Mouse (Mus musculus): Measurements from ENCODE around the gene Map7d1.
"Not testable (repeated sequence)": the region's sequence is repeated elsewhere in the genome, so short reads cannot be mapped to it uniquely, and the experiment has no call there.

Map7d1 gene

DNA sequence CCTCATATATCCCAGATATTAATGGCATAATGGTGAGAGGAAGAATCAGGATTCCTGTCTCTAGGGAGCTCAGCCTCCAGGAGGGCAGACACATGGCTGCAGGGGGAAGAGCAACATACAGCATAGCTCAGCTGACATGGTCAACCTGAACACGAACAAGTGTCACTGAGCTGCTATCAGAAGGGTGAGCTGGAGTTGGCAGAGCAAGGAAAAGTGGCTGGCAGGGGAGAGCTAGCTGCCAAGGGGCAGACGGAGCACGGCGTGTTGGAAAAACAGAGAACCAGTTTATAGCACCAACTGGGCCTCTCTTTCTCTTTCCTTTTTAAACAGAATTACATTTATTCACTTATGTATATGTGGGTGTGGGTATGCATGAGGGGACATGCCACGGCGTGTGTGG is 13.6 kb downstream of the Map7d1 start:
- CTCF ChIA-PET = interaction anchor here (0.6 kb wide), 1 partner anchor 15 kb away, joined by 3 read pairs; no protein-coding TSS in a partner anchor

DNA sequence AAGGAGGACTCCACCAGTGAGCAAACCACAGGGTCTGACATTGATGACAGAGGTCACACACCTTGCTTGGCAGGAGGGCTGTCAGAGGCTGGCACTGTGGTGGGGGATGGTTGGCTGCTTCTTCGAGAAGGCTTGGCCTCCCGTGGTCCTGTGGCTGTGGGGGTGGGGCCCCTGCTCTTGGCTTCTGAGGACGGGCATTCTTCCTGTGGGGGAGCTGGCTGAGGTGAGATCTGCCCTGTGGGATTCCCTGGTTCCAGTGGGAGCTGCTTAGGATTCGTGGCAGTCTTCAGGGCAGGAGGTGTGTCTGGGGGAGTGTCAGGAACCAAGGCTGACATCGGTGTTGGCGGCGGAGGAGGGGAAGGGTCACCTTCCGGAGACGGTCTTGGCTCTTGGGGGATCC is 14.2 kb downstream of the Map7d1 start:
- CTCF ChIA-PET = interaction anchor here (0.6 kb wide), 1 partner anchor 16 kb away, joined by 3 read pairs; no protein-coding TSS in a partner anchor

DNA sequence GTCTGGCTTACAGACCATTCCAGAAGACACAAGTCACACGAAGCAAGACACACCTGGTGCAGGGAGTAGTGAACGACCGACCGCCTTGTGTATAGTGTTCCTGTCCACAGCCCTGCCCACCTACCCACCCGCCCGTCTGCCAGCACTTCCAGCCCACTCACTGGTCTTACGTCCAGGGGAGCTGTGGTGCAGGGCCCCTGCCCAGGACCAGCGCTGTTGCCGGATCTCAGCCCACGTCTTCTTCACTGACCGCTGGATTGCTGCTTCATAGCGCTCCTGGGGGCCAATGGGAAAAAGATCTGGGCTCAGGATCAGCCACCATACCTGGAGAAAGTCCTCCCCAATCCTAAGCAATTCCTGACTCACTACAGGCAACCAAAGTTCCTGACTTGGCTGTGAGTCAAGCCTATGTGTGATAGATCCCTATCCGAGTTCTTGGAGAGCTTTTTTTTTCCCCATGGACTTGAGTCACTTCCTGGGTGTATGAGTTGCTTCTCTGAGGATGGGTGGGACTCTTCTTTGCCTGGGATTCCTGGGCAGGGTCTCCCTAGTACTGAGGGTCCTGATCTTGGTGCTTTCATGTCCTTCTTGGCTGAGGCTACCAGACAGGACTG is 16.2 kb downstream of the Map7d1 start:
- CTCF ChIA-PET = no interaction called here

DNA sequence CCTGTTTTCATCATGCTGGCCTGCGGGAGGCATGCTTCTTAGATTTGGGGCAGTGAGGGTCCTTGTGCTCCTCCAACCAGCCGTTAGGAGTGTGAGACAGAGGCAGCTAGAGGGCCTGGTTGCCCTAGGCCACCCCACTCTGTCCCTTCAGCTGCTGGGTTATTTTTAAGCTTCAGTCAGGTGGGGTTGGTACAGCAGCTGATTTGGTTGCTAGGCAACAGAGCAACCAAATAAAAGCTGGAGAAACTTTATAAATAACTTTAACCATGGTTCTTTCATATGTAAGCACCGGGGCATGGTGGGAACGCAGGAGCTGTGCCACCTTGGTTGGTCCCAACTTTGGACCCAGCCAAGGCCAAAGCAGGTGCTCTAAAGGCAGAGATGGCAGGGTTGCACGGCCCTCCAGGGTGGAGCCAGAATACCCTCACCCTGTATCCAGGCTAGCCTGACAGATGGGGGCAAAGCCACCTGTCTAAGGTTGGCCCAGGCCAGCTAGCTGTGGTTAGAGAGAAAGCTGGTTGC is 18.4 kb downstream of the Map7d1 start:
- CTCF ChIA-PET = no interaction called here

DNA sequence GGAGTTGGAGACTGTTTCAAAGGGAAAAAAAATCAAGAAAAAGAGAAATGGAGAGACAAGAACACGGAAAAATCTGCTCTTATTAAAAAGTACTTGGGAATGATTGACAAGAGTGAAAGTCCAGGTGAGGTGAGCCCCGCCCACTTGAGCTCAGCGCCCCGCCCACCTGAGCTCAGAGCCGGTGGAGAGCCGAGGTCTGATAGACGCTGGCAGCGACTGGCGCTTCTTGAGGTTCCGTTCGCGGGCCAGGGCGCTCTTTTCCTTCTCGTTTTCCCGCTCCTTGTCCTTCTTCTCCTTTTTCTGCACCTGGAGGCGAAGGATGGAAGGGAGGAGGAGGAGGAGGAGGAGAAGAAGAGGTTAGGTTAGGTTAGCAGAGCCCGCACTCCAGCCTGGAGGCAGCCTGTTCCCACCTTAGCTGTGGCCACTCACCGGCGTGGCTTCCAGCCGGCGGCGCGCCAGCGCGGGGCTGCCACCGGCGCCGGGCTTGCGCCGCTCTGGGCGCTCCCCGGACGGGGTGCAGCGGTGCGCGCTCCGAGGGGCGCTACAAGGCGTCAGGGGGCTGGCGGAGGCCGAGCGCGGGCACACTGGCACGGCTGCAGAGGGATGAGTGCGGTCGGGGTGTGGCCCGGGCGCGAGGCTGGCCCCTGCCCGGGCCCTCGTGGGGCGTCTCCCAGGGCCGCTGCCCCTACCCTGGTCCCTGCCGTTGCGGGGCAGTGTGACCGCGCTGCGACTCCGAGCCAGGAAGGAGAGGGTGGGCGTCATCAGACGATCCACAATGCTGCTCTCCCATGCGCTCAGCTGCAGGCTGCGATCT is 19.5 kb downstream of the Map7d1 start:
- CTCF ChIA-PET = no interaction called here

DNA sequence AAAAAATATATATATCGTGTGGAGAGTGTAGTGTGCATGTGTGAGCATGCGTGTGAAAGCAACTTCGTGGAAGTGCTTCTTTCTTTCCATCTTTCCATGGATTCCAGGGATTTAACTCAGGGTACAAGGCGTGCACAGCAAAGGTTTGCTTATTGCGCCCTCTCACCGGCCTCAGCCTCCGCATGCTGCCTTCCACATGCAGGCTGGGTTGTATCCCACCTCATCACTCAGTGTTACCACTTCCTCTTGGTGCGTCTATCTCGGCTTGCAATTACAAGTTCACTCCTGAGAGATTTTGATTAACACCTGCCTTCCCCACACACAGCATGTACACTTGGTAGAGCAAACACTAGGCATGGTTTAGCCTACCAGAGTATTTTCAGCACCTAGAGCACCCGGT is 21.0 kb downstream of the Map7d1 start:
- CTCF ChIA-PET = no interaction called here

DNA sequence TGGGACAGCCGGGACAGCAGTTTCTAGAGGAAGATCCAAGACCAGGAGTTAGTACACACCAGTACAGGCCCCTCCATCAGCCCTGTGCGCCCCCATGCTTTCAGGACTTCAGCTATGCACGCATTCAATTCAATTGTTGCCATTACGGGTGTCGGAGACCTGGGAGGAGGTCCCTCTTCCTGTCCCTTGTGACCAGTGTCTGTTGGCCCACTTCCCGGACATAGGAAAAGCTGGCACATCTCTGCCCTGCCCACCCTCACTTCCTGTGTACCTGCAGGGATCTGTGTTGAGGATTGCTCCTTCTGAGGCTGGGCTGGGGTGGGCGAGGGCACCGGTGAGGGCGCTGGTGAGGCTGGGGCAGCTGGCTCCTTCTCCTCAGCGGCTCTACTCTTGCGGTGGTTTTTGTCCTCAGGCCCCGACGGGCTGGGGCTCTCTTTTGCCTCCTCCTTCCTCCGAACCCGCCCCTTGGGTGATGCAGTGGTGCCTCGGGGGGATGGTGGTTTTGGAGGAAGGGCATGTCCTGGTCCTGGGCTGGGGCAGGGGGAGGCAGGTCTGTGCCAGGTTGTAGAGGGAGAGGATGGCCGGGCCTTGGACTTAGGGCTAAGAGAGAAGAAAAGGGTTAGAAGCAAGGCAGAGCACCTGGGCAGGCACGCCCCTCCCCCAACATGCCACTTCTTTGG is 21.5 kb downstream of the Map7d1 start:
- CTCF ChIA-PET = no interaction called here

DNA sequence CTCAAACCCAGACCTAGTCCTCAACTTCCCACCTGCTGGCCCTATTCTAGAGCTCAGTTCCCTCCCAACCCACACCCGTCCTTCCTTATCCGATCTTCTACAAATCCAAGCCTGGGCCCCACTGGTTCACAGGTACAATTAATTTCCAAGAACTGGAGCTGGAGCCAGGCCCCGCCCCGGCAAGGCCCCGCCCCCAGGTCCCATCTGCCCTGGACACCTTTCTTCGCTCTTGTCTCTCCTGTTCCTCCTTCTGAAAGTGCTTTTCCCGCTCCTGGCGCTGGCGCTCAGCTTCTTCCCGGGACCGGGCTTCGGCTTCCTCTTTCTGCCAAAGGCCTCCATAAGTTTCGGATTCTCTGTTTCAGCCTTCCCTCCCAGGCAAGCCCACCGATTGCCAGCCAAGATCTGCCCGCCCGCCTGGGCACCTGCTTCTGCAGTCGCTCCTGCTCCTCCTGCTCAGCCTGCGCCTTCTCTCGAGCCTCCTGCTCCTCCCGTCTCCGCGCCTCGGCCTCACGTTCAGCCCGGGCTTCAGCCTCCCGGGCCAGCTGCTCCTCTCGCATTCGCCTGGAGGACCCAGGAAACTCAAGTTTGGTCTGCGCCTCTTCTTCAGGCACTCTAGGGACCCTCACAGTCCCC is 22.4 kb downstream of the Map7d1 start:
- CTCF ChIA-PET = no interaction called here

DNA sequence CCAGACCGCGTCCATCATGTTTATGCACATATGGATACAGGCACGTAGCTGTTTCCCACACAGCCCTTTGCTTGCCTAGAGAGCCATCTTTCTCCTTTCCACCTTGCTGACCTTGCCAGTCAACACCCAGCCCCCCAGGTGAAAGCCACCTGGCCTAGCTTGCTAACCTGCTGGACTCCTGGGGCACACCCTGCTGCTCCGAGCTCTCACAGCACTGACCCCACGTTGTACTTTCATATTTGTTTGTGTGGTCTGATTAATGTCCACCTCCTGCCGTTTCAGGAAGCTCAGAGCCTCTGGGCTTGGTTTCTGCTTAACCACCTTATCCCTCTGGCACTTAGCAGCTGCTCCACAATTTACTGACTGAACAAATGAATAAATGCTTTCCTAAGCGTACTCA is 26.2 kb downstream of the Map7d1 start:
- CTCF ChIA-PET = interaction anchor here (0.7 to 0.9 kb wide), 2 partner anchors 32 to 91 kb away, joined by 3 to 5 read pairs; no protein-coding TSS in a partner anchor

DNA sequence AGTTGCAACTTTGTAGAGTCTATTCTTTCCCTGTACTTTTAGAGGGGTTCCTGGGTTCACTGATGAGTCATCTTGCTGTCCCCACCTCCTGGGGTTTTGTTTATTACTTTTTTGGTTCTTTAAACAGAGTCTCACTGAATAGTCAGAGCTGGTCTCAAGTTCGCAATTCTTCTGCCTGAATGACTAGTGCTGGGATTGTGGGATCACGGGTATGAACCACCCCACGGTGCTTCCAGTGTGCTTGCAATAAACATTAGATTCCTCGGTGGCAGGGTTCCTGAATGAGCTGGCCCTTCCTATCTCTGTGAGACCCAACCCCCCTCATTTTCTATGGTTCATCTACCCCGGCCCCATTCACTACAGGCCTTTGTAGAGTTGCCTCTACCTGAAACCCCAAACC is 28.0 kb downstream of the Map7d1 start:
- CTCF ChIA-PET = no interaction called here

DNA sequence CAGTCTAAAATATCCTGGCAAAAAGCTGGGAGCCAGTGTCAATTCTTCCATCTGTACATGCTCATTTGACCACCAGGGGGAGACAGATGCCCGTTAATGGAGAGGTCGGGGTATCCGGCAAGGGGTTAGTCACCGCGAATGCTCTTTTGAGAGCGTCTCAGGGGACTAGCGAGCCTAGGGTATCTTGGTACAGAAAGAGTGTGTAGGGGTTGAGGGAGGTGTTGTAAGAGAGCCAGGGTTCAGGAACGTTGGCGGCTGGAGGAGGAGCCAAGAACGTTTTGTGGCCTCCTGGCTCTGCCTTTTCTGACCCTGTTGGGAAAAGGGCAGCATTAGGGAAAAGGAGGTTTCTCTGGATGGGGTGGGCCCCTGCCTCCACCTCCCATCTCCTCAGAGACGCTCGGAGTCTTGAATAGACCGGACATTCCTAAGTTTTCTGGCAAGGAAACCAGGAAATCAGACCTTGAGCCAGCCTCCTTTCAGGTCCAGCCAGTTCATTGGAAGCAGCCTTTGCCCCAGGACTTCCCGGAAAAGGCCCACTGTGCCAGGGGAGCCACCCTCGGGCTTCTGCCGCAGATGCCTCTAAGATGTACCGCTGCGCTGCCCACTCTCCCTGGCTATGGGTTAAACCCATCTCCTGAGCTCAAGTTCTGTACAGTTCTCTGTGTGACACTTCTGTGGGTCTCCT is 28.9 kb downstream of the Map7d1 start:
- CTCF ChIA-PET = interaction anchor here (0.7 to 0.8 kb wide), 2 partner anchors 17 to 34 kb away, joined by 3 to 5 read pairs; partner anchors contain the start of gene Trappc3

DNA sequence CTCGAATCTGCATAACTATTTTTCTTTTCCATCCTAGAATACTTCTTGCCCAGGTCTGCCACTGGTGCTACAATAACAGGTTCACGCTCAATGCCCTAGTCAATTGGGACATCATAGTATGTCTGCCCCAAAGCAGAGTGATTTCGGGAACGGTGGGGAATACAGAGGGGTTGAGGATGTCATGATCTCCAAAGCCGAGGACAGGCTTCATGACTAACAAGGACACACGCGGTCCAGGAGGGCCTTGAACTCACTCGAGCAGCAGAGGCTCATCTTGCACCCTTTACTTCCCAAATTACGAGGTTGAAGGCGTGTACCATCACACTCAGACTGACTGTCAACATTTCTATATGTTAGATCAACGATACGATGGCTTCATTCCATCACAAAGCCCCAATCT is 29.5 kb downstream of the Map7d1 start:
- CTCF ChIA-PET = interaction anchor here (0.7 kb wide), 1 partner anchor 18 kb away, joined by 3 read pairs; no protein-coding TSS in a partner anchor

DNA sequence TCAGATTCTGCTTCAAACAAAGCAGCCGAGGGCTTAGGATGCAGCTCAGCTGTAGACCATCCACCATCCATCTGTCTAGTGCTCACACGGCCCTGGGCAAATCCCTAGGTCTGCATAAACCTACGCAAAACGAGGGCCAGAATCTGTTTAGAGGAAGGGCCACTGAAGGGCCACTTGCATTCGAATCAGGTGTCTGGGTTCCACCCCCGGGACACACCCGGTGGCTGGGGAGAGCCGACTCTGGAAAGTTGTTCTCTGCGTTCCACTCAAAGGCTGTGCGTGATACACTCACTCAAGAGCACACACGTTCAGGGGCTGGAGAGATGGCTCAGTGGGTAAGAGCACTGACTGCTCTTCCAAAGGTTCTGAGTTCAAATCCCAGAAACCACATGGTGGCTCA is 33.5 kb downstream of the Map7d1 start:
- CTCF ChIA-PET = no interaction called here

DNA sequence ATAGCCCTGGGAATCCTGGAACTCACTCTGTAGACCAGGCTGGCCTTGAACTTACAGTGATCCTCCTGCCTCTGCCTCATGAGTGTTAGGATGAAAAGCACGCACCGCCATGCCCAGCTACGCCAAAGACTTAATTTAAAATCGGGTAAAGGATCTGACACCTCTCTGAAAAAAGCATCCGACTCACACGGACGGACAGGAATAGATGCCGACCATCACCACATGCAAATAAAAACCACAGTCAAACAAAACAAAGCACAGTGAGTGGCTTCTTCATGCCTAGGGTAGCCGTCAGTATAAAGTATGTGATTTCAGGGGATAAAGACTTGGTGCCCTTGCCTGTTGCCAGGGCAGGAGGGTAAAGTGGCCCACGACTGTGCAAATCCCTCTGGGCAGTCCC is 36.1 kb downstream of the Map7d1 start:
- CTCF ChIA-PET = no interaction called here

DNA sequence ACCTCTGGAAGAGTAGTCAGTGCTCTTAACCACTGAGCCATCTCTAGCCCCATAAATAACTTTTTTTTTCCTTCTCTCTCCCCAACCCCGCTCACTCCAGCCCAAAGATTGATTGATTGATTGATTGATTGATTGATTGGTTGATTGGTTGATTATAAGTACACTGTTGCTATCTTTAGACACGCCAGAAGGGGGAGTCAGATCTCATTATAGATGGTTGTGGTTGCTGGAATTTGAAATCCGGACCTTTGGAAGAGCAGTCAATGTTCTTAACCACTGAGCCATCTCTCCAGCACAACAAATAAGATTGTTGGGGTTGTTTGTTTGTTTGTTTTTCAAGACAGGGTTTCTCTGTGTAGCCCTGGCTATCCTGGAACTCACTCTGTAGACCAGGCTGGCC is 36.6 kb downstream of the Map7d1 start:
- CTCF ChIA-PET = not testable (repeated sequence)

DNA sequence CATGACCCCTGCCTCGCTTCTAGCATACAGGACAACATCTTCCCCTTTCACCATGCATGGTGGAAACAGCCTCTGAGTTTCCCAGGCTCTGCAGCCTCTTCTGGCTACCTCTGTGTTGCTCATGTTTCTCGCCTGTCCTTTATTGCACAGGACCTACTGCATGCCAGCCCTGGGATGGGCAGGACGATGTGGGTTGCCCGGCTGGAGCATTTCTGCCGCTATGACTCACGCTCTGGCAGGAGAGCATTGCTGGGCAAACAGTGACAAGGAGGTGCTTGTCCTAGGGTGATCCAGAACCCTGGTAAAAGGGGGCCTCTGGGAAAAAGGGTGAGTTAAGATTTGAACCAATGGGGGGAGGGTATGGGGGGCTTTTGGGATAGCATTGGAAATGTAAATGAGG is 38.4 kb downstream of the Map7d1 start:
- CTCF ChIA-PET = no interaction called here

DNA sequence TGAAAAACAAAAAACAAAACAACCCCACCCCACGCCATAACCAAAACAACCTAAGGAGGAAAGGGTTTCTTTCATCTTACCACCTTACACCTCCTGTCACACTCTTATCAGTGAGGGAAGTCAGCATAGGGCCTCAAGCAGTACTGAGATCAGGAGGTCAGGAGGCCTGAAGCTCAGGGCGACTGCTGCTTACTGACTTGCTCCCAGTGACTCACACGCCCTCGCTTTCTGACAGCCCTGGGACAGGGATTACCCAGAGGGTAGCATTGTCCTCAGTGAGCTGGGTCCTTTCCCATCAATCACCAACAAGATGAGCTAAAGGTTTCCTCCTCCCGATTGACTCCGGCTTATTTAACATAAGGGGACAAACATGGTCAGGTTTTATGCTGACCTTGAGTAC is 49.1 kb downstream of the Map7d1 start:
- CTCF ChIA-PET = no interaction called here

DNA sequence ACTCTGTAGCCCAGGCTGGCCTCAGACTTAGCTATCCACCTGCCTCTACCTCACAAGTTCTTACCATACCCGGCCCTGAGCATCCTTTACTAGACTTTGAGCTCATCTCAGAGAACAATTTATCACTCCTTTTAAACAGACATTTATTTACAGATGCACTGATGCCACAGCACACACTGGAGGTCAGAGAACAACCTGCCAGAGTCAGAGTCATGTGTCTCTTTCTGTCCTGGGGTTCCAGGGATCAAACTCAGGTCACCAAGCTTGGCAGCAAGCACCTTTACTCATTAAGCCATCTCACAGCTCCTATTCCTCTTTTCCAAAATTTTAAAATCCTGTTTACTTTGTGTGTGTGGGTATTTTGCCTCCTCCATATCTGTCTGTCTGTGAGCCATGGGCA is 50.8 kb downstream of the Map7d1 start:
- CTCF ChIA-PET = interaction anchor here (0.9 kb wide), 1 partner anchor 24 kb away, joined by 3 read pairs; no protein-coding TSS in a partner anchor

DNA sequence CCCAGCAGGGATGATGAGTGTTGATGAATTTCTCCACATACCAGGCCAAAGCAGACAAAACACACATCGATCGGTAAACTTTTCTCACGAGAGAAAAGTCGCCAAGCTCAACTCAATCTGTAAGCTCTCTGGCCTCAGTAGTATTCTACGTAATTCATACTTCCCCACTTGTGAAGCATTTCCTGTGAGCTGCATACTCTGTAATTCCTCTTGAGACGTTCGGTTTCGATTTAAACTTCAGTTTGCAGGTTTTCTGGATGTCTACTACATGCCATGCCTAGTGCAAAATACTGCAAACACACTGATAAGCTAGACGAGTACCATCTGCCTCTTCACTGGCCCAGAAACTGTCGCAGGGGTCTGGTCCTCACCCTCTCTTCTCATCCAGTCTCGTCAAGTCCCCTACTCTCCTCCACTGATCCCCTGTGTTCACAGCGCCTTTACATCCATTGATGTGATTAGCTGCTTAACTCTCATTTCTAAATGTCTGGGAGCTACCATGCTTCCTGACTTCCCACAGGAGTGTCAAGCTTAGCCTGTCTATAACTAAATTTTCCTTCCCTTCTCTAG is 51.4 kb downstream of the Map7d1 start:
- CTCF ChIA-PET = interaction anchor here (0.9 kb wide), 1 partner anchor 23 kb away, joined by 3 read pairs; no protein-coding TSS in a partner anchor

DNA sequence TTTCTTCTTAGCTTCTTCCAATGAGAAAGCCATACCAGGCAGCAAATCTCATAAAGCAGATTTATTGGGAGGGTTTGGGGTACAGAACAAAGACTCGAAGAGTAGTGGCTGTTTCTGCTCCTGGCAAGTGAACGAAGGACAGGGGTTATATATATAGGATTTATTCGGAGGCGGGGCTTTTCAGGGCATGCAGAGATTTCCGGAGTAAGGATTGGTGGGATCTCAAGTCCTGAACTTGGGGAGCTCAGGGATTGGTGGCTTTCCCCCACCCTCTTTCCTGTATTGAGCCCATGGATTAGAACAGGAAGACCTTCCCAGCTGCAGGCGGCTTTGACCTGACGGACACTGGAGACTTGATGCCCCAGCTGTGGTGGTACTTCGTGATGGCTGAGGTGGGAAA is 52.1 kb downstream of the Map7d1 start:
- CTCF ChIA-PET = interaction anchor here (0.6 to 1.1 kb wide), 3 partner anchors 41 to 142 kb away, joined by 3 read pairs; partner anchors contain the start of gene Sh3d21
